Mouse (Mus musculus) kidney, embryonic 16.5 days (tissue): ENCODE measurements around the gene Nxnl2. TPM values are rescaled to one million over a fixed set of nuclear protein-coding genes. Genes with fewer than 3 reads are reported as not detected.
"Not testable (repeated sequence)": the region's sequence is repeated elsewhere in the genome, so short reads cannot be mapped to it uniquely, and the experiment has no call there.

ENCODE experiments used
- ATAC-seq: fragments of 200-750 bp; cut with Nextera tagmentation; 2 replicates; pipeline ENCODE4 v1.8.0; 2017; ENCODE audit warnings: moderate TSS enrichment; ENCODE audit not compliant: low FRiP score, low TSS enrichment
- H3K27ac ChIP-seq: fragments of 300-500 bp; sonication (generic); 2 replicates; pipeline ENCODE4 v1.5.1; 2014; ENCODE audit warnings: low read length
- H3K27me3 ChIP-seq: fragments of 300-500 bp; sonication (generic); 2 replicates; pipeline ENCODE4 v1.6.1; 2014; ENCODE audit warnings: low read length, control low read depth, mixed read lengths; ENCODE audit not compliant: insufficient read depth
- H3K36me3 ChIP-seq: fragments of 300-500 bp; sonication (generic); 2 replicates; pipeline ENCODE4 v1.6.1; 2014; ENCODE audit warnings: low read length, control low read depth, mixed read lengths; ENCODE audit not compliant: insufficient read depth
- H3K4me1 ChIP-seq: fragments of 300-500 bp; sonication (generic); 2 replicates; pipeline ENCODE4 v1.6.1; 2014; ENCODE audit warnings: low read length, control low read depth, mixed read lengths; ENCODE audit not compliant: insufficient read depth
- H3K4me2 ChIP-seq: fragments of 300-500 bp; sonication (generic); replicated peaks from 2 replicates; pipeline ENCODE4 v1.6.1; 2014; ENCODE audit warnings: low read depth, low read length
- H3K4me3 ChIP-seq: fragments of 300-500 bp; sonication (generic); 2 replicates; pipeline ENCODE4 v1.5.1; 2014; ENCODE audit warnings: mild to moderate bottlenecking, low read length
- H3K9ac ChIP-seq: fragments of 300-500 bp; sonication (generic); replicated peaks from 2 replicates; pipeline ENCODE4 v1.6.1; 2014; ENCODE audit warnings: low read length
- H3K9me3 ChIP-seq: fragments of 300-500 bp; sonication (generic); 2 replicates; pipeline ENCODE4 v1.6.1; 2016; ENCODE audit warnings: low read length, control low read depth
- WGBS: fragments of 180-500 bp; shearing (Covaris S2); extraction: QIAGEN DNeasy Blood & Tissue Kit; methylation state at CpG from one replicate; pipeline ENCODE4 v1.1.7; 2014; 5-methylcytosine and 5-hydroxymethylcytosine counted together
- polyA plus RNA-seq: library from polyadenylated mRNA; unstranded; fragments of >200 nt; fragmentation: Nextera tagmentation; extraction: Ambion mirVana; gene quantifications from 2 replicates; pipeline ENCODE4 v1.2.1, GENCODE M21; 2015

Gene Nxnl2
- polyA plus RNA-seq, 1 experiment from 2014 or later, result 1.2 TPM

GRCm38 (mm10) chr13:51198186-51198585, 27.4 kb downstream of the Nxnl2 start:
- Histone ChIP-seq H3K36me3 (no peaks in the 10 kb centered on the region), H3K27me3 (peaks cover 11% of the 10 kb centered on the region; the same call in 1 of the 2 replicates), H3K9me3 (peaks cover 9% of the 10 kb centered on the region), H3K4me3 (no peak overlapping the region), H3K4me2 (no peak overlapping the region), H3K9ac (no peak overlapping the region), H3K4me1 (peaks cover 12% of the 10 kb centered on the region), H3K27ac (peak overlapping the region; percentile 83)
- 18% methylated on average over 5 of the region's 5 CpGs for WGBS
- ATAC-seq, result peak; percentile 80

DNA sequence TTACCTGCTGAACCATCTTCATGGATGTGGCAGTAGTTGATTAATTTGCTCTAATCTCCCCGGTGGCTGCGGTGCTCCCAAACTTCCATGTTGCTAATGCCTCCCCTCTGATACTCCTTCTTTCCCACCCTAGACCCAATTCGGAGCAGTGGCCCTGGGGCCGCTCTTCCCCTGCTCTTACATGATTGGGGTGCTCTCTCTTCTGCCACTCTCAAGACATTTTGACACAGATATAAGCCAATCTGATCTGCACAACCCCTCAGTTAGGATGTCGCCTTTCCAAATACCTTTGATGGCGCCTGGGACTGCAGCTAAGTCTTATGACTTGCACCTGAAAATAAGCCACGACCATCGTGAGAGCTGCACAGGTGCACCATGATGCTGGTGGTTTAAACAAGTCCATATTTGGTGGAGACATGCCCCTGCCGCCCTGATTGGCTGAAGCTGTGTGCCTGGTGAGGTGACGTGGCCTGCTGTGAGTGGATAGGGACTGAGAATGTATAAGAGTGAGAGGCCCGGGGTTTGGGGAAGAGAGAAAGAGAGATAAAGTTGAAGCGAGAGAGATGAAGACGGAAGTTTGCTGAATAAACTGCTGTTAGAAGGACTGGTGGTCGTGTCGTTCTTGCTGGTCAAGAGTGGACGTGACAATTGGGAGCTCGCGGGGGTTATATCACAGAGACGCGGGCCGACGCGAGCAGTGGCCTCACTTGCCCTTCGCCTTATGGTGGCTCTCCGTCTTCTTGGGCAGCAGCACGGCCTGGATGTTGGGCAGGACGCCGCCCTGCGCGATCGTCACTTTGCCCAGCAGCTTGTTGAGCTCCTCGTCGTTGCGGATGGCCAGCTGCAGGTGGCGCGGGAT, 31.4 kb downstream of the Nxnl2 start:
- H3K9ac ChIP-seq, H3K9me3 ChIP-seq, ATAC-seq, H3K27ac ChIP-seq, H3K36me3 ChIP-seq: not testable (repeated sequence)
- H3K27me3 ChIP-seq, result peaks cover 11% of the 10 kb centered on the region; the same call in 1 of the 2 replicates
- peak overlapping the region; percentile 35 for H3K4me3 ChIP-seq
- peak overlapping the region; percentile 58 for H3K4me2 ChIP-seq
- 52% methylated on average over 25 of the region's 36 CpGs for WGBS
- peaks cover 11% of the 10 kb centered on the region for H3K4me1 ChIP-seq

DNA sequence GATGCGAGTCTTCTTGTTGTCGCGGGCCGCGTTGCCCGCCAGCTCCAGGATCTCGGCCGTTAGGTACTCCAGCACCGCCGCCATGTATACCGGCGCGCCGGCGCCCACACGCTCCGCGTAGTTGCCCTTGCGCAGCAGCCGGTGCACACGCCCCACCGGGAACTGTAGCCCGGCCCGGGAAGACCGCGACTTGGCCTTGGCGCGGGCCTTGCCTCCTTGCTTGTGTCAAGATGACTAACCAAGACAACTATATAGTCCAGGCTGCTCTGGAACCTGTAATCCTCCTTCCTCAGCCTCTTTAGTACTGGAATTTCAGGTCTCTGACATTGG, 32.0 kb downstream of the Nxnl2 start:
- H3K27ac ChIP-seq, ATAC-seq, H3K4me1 ChIP-seq, H3K9me3 ChIP-seq, H3K36me3 ChIP-seq: not testable (repeated sequence)
- Histone ChIP-seq H3K4me2 (peak overlapping the region; percentile 58), H3K27me3 (peaks cover 11% of the 10 kb centered on the region; the same call in 1 of the 2 replicates), H3K9ac (peak overlapping the region; percentile 57; the same call in 1 of the 2 replicates), H3K4me3 (peak overlapping the region; percentile 35)
- 5% methylated on average over 18 of the region's 28 CpGs for WGBS

- 88% methylated on average over 8 of the region's 8 CpGs for WGBS
- peaks cover 9% of the 10 kb centered on the region for H3K9me3 ChIP-seq
- peaks cover 4% of the 10 kb centered on the region; the same call in 1 of the 2 replicates for H3K4me1 ChIP-seq
- H3K27ac ChIP-seq, result no peak overlapping the region
- H3K27me3 ChIP-seq, result peaks cover 11% of the 10 kb centered on the region; the same call in 1 of the 2 replicates
- no peaks in the 10 kb centered on the region for H3K36me3 ChIP-seq
- H3K9ac ChIP-seq, result no peak overlapping the region
- H3K4me3 ChIP-seq, result no peak overlapping the region
- ATAC-seq, result no peak
- no peak overlapping the region for H3K4me2 ChIP-seq
Observed at GRCm38 (mm10) chr13:51203467-51203866, 32.6 kb downstream of the Nxnl2 start.

DNA sequence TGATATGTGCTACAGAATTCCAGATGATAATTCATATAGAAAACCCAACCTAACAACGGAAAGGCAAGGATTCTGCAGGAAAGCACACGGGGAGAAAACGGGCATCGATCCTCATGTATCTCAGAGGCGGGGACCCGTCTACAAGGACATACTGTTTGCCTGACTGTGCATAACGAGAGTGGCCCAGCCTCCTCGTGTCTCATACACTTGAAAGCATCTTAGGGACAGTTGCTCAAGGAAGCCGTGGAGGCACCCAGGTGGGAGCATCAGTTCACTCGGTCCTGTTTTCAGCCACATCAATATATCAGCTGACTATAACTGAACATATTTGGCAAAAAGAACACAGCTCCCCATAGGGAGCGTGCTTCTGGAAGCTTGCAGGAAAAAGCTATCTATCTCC, 33.3 kb downstream of the Nxnl2 start:
- not testable (repeated sequence) for H3K9me3 ChIP-seq, H3K4me3 ChIP-seq, H3K36me3 ChIP-seq, H3K4me2 ChIP-seq, H3K9ac ChIP-seq, H3K4me1 ChIP-seq, ATAC-seq, H3K27ac ChIP-seq
- H3K27me3 ChIP-seq, result peaks cover 11% of the 10 kb centered on the region; the same call in 1 of the 2 replicates
- 77% methylated on average over 11 of the region's 11 CpGs for WGBS

DNA sequence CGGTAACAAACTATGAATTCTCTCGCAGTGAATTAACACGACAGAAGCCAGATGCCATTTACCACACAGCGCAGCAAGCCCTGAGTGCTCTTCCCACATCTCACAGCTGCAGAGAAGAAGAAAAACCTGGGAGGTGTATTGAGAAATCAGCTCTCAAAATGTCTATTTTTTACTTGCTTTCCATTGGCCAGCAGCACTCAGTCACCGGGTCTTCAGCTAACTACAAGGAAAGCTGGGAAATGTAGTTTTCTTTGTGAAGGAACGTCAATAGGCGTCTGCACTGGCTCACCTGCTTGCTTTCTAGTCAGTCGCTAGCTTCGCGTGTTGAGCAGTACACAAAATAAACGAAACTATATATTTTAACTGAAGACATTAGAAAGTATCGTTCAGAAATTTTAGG, 37.1 kb downstream of the Nxnl2 start:
- H3K4me3 ChIP-seq, result no peak overlapping the region
- H3K4me2 ChIP-seq, result no peak overlapping the region
- H3K27ac ChIP-seq, result no peak overlapping the region
- no peaks in the 10 kb centered on the region for H3K36me3 ChIP-seq
- peaks cover 1% of the 10 kb centered on the region; the same call in 1 of the 2 replicates for H3K4me1 ChIP-seq
- no peaks in the 10 kb centered on the region for H3K27me3 ChIP-seq
- ATAC-seq, result no peak
- H3K9ac ChIP-seq, result no peak overlapping the region
- 67% methylated on average over 12 of the region's 12 CpGs for whole genome bisulfite sequencing
- no peaks in the 10 kb centered on the region for H3K9me3 ChIP-seq

GRCm38 (mm10) chr13:51208378-51209100, 37.7 kb downstream of the Nxnl2 start:
- H3K9ac ChIP-seq, result no peak overlapping the region

DNA sequence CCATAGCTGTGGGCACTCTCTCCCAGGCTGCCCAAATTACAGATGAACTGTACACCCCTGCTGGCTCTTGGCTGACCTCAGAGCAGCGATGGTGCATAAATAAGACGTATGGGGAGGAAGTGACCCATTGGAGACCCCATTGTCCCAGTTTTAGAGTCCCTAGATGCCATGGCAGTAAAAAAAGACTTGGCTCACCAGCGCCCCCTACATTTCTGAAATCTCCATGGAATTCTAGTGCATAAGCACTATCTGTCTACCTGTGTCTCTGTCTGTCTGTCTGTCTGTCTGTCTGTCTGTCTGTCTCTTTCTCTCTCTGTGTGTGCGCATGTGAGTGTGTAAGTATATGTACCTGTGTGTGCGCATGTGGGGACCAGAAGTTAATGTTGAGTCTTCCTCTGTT, 39.8 kb downstream of the Nxnl2 start:
- 59% methylated on average over 5 of the region's 5 CpGs for WGBS
- Histone ChIP-seq H3K36me3 (no peaks in the 10 kb centered on the region), H3K4me3 (no peak overlapping the region), H3K27ac (no peak overlapping the region), H3K9me3 (no peaks in the 10 kb centered on the region), H3K27me3 (no peaks in the 10 kb centered on the region), H3K9ac (no peak overlapping the region), H3K4me2 (no peak overlapping the region), H3K4me1 (no peaks in the 10 kb centered on the region)
- no peak for ATAC-seq

More at GRCm38 (mm10) chr13:51208378-51209100, 37.7 kb downstream of the Nxnl2 start:
- peak; percentile 84 for ATAC-seq
- Histone ChIP-seq H3K9me3 (no peaks in the 10 kb centered on the region), H3K36me3 (no peaks in the 10 kb centered on the region), H3K4me1 (no peaks in the 10 kb centered on the region), H3K4me3 (no peak overlapping the region), H3K4me2 (no peak overlapping the region), H3K27ac (no peak overlapping the region), H3K27me3 (no peaks in the 10 kb centered on the region)
- 63% methylated on average over 18 of the region's 18 CpGs for WGBS

- no peaks in the 10 kb centered on the region for H3K9me3 ChIP-seq
- 62% methylated on average over 2 of the region's 2 CpGs for WGBS
Observed at GRCm38 (mm10) chr13:51214746-51215145, 43.9 kb downstream of the Nxnl2 start.

GRCm38 (mm10) chr13:51220897-51221296, 50.1 kb downstream of the Nxnl2 start:
- Histone ChIP-seq H3K4me3 (no peak overlapping the region), H3K9ac (no peak overlapping the region), H3K4me1 (peaks cover 24% of the 10 kb centered on the region; the same call in 1 of the 2 replicates), H3K9me3 (no peaks in the 10 kb centered on the region), H3K27me3 (no peaks in the 10 kb centered on the region), H3K27ac (no peak overlapping the region; the same call in 1 of the 2 replicates), H3K4me2 (no peak overlapping the region), H3K36me3 (no peaks in the 10 kb centered on the region)
- no peak for ATAC-seq
- 77% methylated on average over 4 of the region's 4 CpGs for WGBS

More at GRCm38 (mm10) chr13:51214746-51215145, 43.9 kb downstream of the Nxnl2 start:
- Histone ChIP-seq H3K4me1 (no peaks in the 10 kb centered on the region), H3K36me3 (no peaks in the 10 kb centered on the region), H3K9ac (no peak overlapping the region), H3K27ac (no peak overlapping the region), H3K4me3 (no peak overlapping the region), H3K27me3 (no peaks in the 10 kb centered on the region), H3K4me2 (no peak overlapping the region)
- no peak for ATAC-seq
